Mouse (Mus musculus) ES-Bruce4 (cell line): ENCODE measurements at regions not wholly inside any gene's neighbourhood (a gene's known extent, or its start where the extent isn't known, plus 50 kb on each side); places are given as distances from the start of the nearest gene placed in this dataset.

ENCODE experiments used
- H3K27ac ChIP-seq: 2 replicates; pipeline ENCODE4 v1.5.1; 2012; ENCODE audit warnings: low read length, inconsistent platforms; ENCODE audit not compliant: insufficient read depth
- H3K27me3 ChIP-seq: 2 replicates; pipeline ENCODE4 v1.6.1; 2012; ENCODE audit warnings: mild to moderate bottlenecking, low read length, inconsistent platforms; ENCODE audit not compliant: control insufficient read depth, poor library complexity, insufficient read depth, severe bottlenecking
- H3K36me3 ChIP-seq: 2 replicates; pipeline ENCODE4 v1.6.1; 2012; ENCODE audit warnings: inconsistent platforms, mild to moderate bottlenecking, low read length, moderate library complexity; ENCODE audit not compliant: control insufficient read depth, poor library complexity, insufficient read depth, severe bottlenecking
- H3K4me1 ChIP-seq: one replicate; pipeline ENCODE4 v1.8.1; 2011; ENCODE audit warnings: low read length; ENCODE audit not compliant: control insufficient read depth, insufficient read depth
- H3K4me3 ChIP-seq: 2 replicates; pipeline ENCODE4 v1.5.1; 2011; ENCODE audit warnings: low read depth, mild to moderate bottlenecking, low read length
- H3K9ac ChIP-seq: 2 replicates; pipeline ENCODE4 v1.6.1; 2012; ENCODE audit warnings: low read depth, mild to moderate bottlenecking, inconsistent platforms; ENCODE audit not compliant: poor library complexity, severe bottlenecking
- H3K9me3 ChIP-seq: replicated peaks from 2 replicates; pipeline ENCODE4 v1.6.1; 2012; ENCODE audit warnings: mild to moderate bottlenecking, low read length, inconsistent platforms; ENCODE audit not compliant: control insufficient read depth, poor library complexity, insufficient read depth, severe bottlenecking
- CTCF ChIP-seq: IDR thresholded peaks from one replicate; pipeline ENCODE4 v1.8.1; 2011; ENCODE audit warnings: low read depth, low read length
- EP300 ChIP-seq: IDR thresholded peaks from 2 replicates; pipeline ENCODE4 v1.6.1; 2011; ENCODE audit warnings: low read depth, low read length; ENCODE audit not compliant: insufficient read depth
- POLR2A ChIP-seq: IDR thresholded peaks from one replicate; pipeline ENCODE4 v1.8.1; 2011; ENCODE audit warnings: low read length; ENCODE audit not compliant: insufficient read depth

- H3K27ac ChIP-seq, result no peak overlapping the region
- H3K36me3 ChIP-seq, result no peaks in the 10 kb centered on the region
- no peak for TF ChIP-seq EP300
- no peak for TF ChIP-seq POLR2A
- no peak for TF ChIP-seq CTCF
- no peaks in the 10 kb centered on the region for H3K4me1 ChIP-seq
- no peaks in the 10 kb centered on the region for H3K27me3 ChIP-seq
- no peaks in the 10 kb centered on the region for H3K9me3 ChIP-seq
- no peak overlapping the region for H3K9ac ChIP-seq
- H3K4me3 ChIP-seq, result no peak overlapping the region
These were observed 249.0 kb downstream of the Pax3 start for GRCm38 (mm10) chr1:77947894-77948293.

- no peaks in the 10 kb centered on the region for H3K9me3 ChIP-seq
- no peak overlapping the region for H3K9ac ChIP-seq
- no peaks in the 10 kb centered on the region for H3K27me3 ChIP-seq
- H3K4me3 ChIP-seq, result no peak overlapping the region
- H3K4me1 ChIP-seq, result no peaks in the 10 kb centered on the region
- TF ChIP-seq POLR2A, result no peak
- no peak for TF ChIP-seq CTCF
- no peak for TF ChIP-seq EP300
- H3K27ac ChIP-seq, result no peak overlapping the region
- no peaks in the 10 kb centered on the region for H3K36me3 ChIP-seq
These were observed 252.6 kb downstream of the Pax3 start for GRCm38 (mm10) chr1:77944327-77944645.

- Histone ChIP-seq H3K4me1 (no peaks in the 10 kb centered on the region), H3K9ac (no peak overlapping the region), H3K27ac (no peak overlapping the region), H3K9me3 (no peaks in the 10 kb centered on the region), H3K36me3 (no peaks in the 10 kb centered on the region), H3K27me3 (no peaks in the 10 kb centered on the region), H3K4me3 (no peak overlapping the region)
- TF ChIP-seq POLR2A (no peak), EP300 (no peak), CTCF (no peak)
These were observed 253.2 kb downstream of the Pax3 start for GRCm38 (mm10) chr1:77943633-77944326.

- Histone ChIP-seq H3K9me3 (no peaks in the 10 kb centered on the region), H3K9ac (no peak overlapping the region), H3K27me3 (no peaks in the 10 kb centered on the region), H3K27ac (no peak overlapping the region), H3K36me3 (no peaks in the 10 kb centered on the region), H3K4me3 (no peak overlapping the region), H3K4me1 (no peaks in the 10 kb centered on the region)
- TF ChIP-seq CTCF (peak; percentile 21), EP300 (no peak)
These were observed 253.8 kb downstream of the Pax3 start for GRCm38 (mm10) chr1:77943101-77943500.

- no peaks in the 10 kb centered on the region for H3K4me1 ChIP-seq
- no peak for TF ChIP-seq EP300
- TF ChIP-seq POLR2A, result no peak
- TF ChIP-seq CTCF, result no peak
These were observed 263.7 kb downstream of the Pax3 start for GRCm38 (mm10) chr1:77933095-77933766.

GRCm38 (mm10) chr1:77932226-77932625, 264.7 kb downstream of the Pax3 start:
- Histone ChIP-seq H3K9ac (no peak overlapping the region), H3K4me1 (no peaks in the 10 kb centered on the region), H3K27ac (no peak overlapping the region), H3K36me3 (no peaks in the 10 kb centered on the region), H3K9me3 (no peaks in the 10 kb centered on the region), H3K4me3 (no peak overlapping the region), H3K27me3 (no peaks in the 10 kb centered on the region)
- TF ChIP-seq POLR2A, result no peak
- no peak for TF ChIP-seq CTCF
- no peak for TF ChIP-seq EP300

More at GRCm38 (mm10) chr1:77933095-77933766, 263.7 kb downstream of the Pax3 start:
- Histone ChIP-seq H3K9ac (no peak overlapping the region), H3K36me3 (no peaks in the 10 kb centered on the region), H3K27me3 (no peaks in the 10 kb centered on the region), H3K27ac (no peak overlapping the region), H3K4me3 (no peak overlapping the region), H3K9me3 (no peaks in the 10 kb centered on the region)
